Mouse (Mus musculus) forebrain, embryonic 12.5 days (tissue): ENCODE measurements around the gene Lmf1. TPM values are rescaled to one million over a fixed set of nuclear protein-coding genes. Genes with fewer than 3 reads are reported as not detected.
A peak's percentile ranks its signal among the peaks of the same experiment; 100 is the strongest.

ENCODE experiments used
- ATAC-seq: fragments of 200-750 bp; cut with Nextera tagmentation; 2 replicates; pipeline ENCODE4 v1.8.0; 2017; ENCODE audit warnings: moderate TSS enrichment; ENCODE audit not compliant: low FRiP score
- H3K27ac ChIP-seq: fragments of 300-500 bp; sonication (generic); 2 replicates; pipeline ENCODE4 v1.5.1; 2016; ENCODE audit warnings: mild to moderate bottlenecking
- H3K27me3 ChIP-seq: fragments of 300-500 bp; sonication (generic); 2 replicates; pipeline ENCODE4 v1.6.1; 2016; ENCODE audit warnings: mild to moderate bottlenecking
- H3K36me3 ChIP-seq: fragments of 300-500 bp; sonication (generic); replicated peaks from 2 replicates; pipeline ENCODE4 v1.6.1; 2016; ENCODE audit warnings: mild to moderate bottlenecking
- H3K4me1 ChIP-seq: fragments of 300-500 bp; sonication (generic); 2 replicates; pipeline ENCODE4 v1.6.1; 2016
- H3K4me2 ChIP-seq: fragments of 300-500 bp; sonication (generic); 2 replicates; pipeline ENCODE4 v1.6.1; 2016; ENCODE audit warnings: mild to moderate bottlenecking, moderate library complexity
- H3K4me3 ChIP-seq: fragments of 300-500 bp; sonication (generic); replicated peaks from 2 replicates; pipeline ENCODE4 v1.5.1; 2016; ENCODE audit warnings: mild to moderate bottlenecking
- H3K9ac ChIP-seq: fragments of 300-500 bp; sonication (generic); 2 replicates; pipeline ENCODE4 v1.6.1; 2016; ENCODE audit warnings: mild to moderate bottlenecking
- H3K9me3 ChIP-seq: fragments of 300-500 bp; sonication (generic); 2 replicates; pipeline ENCODE4 v1.6.1; 2016
- WGBS: fragments of 180-500 bp; shearing (Covaris S2); methylation state at CpG from one replicate; pipeline ENCODE4 v1.1.7; 2016; 5-methylcytosine and 5-hydroxymethylcytosine counted together
- polyA plus RNA-seq: library from polyadenylated mRNA; unstranded; fragments of >200 nt; fragmentation: Nextera tagmentation; extraction: Ambion mirVana; gene quantifications from 2 replicates; pipeline ENCODE4 v1.2.1, GENCODE M21; 2016

The Lmf1 gene
- polyA plus RNA-seq, 1 experiment from 2014 or later, result 21.0 TPM

DNA sequence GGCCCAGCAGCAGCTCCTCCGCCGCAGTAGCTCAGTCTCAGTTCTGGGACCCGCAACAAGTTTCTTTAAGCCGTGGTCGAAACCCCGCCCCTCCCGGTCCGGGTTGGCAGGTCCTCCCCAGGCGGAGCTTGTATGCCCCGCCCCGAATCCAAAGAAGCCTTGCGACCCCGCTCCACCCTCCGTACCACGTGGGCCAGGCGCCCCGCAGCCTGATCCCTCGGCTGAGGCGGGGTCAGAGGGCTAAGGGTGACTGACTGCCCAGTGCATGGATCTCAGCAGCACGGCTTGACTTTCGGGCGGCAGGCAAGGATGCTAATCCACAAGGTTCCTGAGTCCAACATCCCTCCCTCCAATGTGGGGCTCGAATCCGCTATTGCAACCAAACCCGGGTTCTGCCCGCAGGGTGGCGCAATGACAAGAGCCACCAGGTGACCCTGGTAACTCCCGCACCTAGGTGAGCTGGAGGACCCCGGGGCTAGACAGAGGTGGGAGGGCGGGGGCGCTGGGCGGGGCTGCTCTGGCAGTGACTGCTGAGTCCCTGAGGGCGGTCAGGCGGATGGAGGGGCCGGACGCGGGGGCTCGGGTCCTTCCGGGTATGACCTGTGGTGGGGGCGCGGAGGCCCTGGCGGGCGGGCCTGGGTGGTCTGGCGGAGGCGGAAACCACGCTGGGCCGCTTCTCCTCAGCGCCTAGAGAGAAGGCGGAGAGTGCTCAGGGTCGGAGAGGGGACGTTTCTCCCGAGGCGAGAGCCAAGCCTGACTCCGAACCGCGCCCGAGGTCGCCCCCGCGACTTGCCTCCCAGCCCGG, 8.0 kb upstream of the Lmf1 start, which contains the start of gene Sox8:
TSS of gene Sox8 (minus strand) at position 39 of the 805 bp plus-strand sequence.
- peaks cover 40% of the 10 kb centered on the region for H3K4me1 ChIP-seq
- ATAC-seq, result peak; percentile 78
- H3K36me3 ChIP-seq, result 0 out of 2 replicates have a peak, but pooled peaks cover 6% of the 10 kb centered on the region
- peak within 1 kb of the TSS; percentile 46 for H3K4me3 ChIP-seq
- H3K27ac ChIP-seq, result no peak within 1 kb of the TSS
- peak within 1 kb of the TSS; percentile 91 for H3K4me2 ChIP-seq
- no peaks in the 10 kb centered on the region for H3K9me3 ChIP-seq
- WGBS, result under 1% methylated on average over 61 of the region's 61 CpGs
- H3K9ac ChIP-seq, result peak within 1 kb of the TSS; percentile 61
- peaks cover 79% of the 10 kb centered on the region for H3K27me3 ChIP-seq

DNA sequence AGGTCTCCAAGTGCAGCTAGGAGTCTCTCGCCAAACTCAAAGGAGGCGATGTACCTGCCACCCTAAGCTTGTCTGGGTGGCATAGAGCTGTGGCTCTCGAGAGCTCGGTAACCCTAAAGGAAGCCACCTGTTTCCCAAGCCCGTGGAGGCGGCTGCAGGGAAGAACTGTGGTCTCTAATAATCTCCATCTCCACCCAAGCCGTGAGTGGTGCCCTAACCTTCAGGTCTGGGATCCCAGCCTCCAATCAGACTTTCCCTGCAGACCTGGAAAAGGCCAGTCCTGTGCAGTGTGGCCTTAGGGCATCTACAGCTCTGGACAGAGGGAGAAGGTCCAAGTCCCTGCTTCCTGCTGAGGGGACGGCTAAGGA, 7.4 kb upstream of the Lmf1 start:
- ATAC-seq, result no peak
- Histone ChIP-seq H3K9me3 (no peaks in the 10 kb centered on the region), H3K36me3 (0 out of 2 replicates have a peak, but pooled peaks cover 6% of the 10 kb centered on the region), H3K4me1 (peaks cover 40% of the 10 kb centered on the region), H3K27ac (no peak overlapping the region), H3K4me2 (peak overlapping the region; percentile 91), H3K9ac (peak overlapping the region; percentile 61), H3K27me3 (peaks cover 76% of the 10 kb centered on the region), H3K4me3 (peak overlapping the region; percentile 46)
- 5% methylated on average over 8 of the region's 8 CpGs for WGBS

- no peak for ATAC-seq
- no peaks in the 10 kb centered on the region for H3K36me3 ChIP-seq
- WGBS, result 74% methylated on average over 12 of the region's 12 CpGs
- no peak overlapping the region for H3K27ac ChIP-seq
- no peak overlapping the region for H3K9ac ChIP-seq
- no peaks in the 10 kb centered on the region for H3K9me3 ChIP-seq
- no peak overlapping the region for H3K4me3 ChIP-seq
- no peak overlapping the region for H3K4me2 ChIP-seq
- peaks cover 49% of the 10 kb centered on the region for H3K27me3 ChIP-seq
- H3K4me1 ChIP-seq, result peaks cover 36% of the 10 kb centered on the region
Observed at GRCm38 (mm10) chr17:25575208-25575971, 3.5 kb upstream of the Lmf1 start.

- Histone ChIP-seq H3K27ac (no peak overlapping the region), H3K9ac (no peak overlapping the region), H3K27me3 (peaks cover 43% of the 10 kb centered on the region), H3K4me3 (no peak overlapping the region), H3K4me2 (no peak overlapping the region), H3K4me1 (peaks cover 32% of the 10 kb centered on the region), H3K36me3 (no peaks in the 10 kb centered on the region), H3K9me3 (no peaks in the 10 kb centered on the region)
- WGBS, result 79% methylated on average over 2 of the region's 2 CpGs
- no peak for ATAC-seq
Observed at GRCm38 (mm10) chr17:25576034-25576433, 2.9 kb upstream of the Lmf1 start.

- H3K27me3 ChIP-seq, result peaks cover 31% of the 10 kb centered on the region
- H3K27ac ChIP-seq, result no peak overlapping the region
- H3K4me1 ChIP-seq, result peaks cover 31% of the 10 kb centered on the region
- H3K4me2 ChIP-seq, result no peak overlapping the region
- H3K9ac ChIP-seq, result no peak overlapping the region
- WGBS, result 34% methylated on average over 6 of the region's 6 CpGs
- no peaks in the 10 kb centered on the region for H3K36me3 ChIP-seq
- no peaks in the 10 kb centered on the region for H3K9me3 ChIP-seq
- ATAC-seq, result no peak
- H3K4me3 ChIP-seq, result no peak overlapping the region
Observed at GRCm38 (mm10) chr17:25577263-25577662, 1.6 kb upstream of the Lmf1 start.

- Histone ChIP-seq H3K4me1 (peaks cover 35% of the 10 kb centered on the region), H3K4me2 (no peak overlapping the region), H3K27me3 (peaks cover 26% of the 10 kb centered on the region), H3K9ac (no peak overlapping the region), H3K36me3 (no peaks in the 10 kb centered on the region), H3K9me3 (no peaks in the 10 kb centered on the region), H3K4me3 (no peak overlapping the region), H3K27ac (no peak overlapping the region)
- no peak for ATAC-seq
- WGBS, result 47% methylated on average over 2 of the region's 2 CpGs
Observed at GRCm38 (mm10) chr17:25577702-25578101, 1.2 kb upstream of the Lmf1 start.

DNA sequence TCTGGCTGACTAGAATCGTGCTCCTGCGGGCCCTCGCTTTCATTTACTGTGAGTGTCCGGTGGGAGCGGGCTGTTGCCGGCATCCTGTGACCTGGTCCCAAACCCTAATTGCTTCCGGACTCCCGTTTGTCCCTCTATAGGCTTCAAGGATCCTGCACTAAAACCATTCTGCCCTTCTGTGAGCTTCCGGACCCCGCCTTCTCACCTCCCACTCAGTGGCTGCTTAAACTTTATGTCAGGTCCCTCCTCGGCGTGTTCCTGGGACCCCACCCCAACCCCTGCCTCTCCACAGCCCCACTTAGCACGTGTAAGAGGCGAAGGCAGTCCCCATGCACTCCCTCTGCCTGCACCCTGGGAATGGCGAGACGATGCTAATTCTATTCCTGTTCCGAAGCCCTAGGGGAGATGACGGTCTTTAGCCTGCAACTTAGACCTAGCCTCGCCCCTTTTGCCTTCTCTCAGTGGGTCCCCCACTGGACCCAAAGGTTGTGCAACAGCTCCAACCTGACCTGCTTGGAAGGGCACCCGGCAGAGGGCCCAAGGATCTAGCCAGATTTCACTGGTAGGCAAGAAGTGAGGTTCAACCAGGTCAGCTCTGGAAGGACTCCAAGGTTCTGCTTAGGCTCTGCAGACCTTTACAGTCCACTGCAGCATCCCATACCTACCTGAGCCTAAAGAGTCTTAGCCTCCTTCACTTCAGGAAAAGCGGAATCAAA, 605 bp downstream of the Lmf1 start:
- peak; percentile 21 for ATAC-seq
- Histone ChIP-seq H3K27me3 (peaks cover 9% of the 10 kb centered on the region), H3K36me3 (peaks cover under 1% of the 10 kb centered on the region; the same call in 1 of the 2 replicates), H3K9ac (peak overlapping the region; percentile 79), H3K4me3 (peak overlapping the region; percentile 75), H3K4me1 (peaks cover 38% of the 10 kb centered on the region), H3K27ac (peak overlapping the region; percentile 56; the same call in 1 of the 2 replicates), H3K4me2 (peak overlapping the region; percentile 89), H3K9me3 (no peaks in the 10 kb centered on the region)
- WGBS, result 6% methylated on average over 21 of the region's 21 CpGs

- Histone ChIP-seq H3K27me3 (peaks cover 5% of the 10 kb centered on the region; the same call in 1 of the 2 replicates), H3K4me3 (no peak overlapping the region), H3K27ac (no peak overlapping the region), H3K36me3 (peaks cover 21% of the 10 kb centered on the region), H3K9ac (no peak overlapping the region), H3K4me2 (no peak overlapping the region), H3K4me1 (peaks cover 38% of the 10 kb centered on the region), H3K9me3 (no peaks in the 10 kb centered on the region)
- no peak for ATAC-seq
- WGBS, result 81% methylated on average over 8 of the region's 8 CpGs
Observed at GRCm38 (mm10) chr17:25582076-25582475, 3.2 kb downstream of the Lmf1 start.

- ATAC-seq, result no peak
- 79% methylated on average over 4 of the region's 4 CpGs for WGBS
- H3K9me3 ChIP-seq, result no peaks in the 10 kb centered on the region
- peaks cover 30% of the 10 kb centered on the region for H3K4me1 ChIP-seq
- H3K9ac ChIP-seq, result no peak overlapping the region
- no peak overlapping the region for H3K4me3 ChIP-seq
- no peak overlapping the region for H3K27ac ChIP-seq
- H3K36me3 ChIP-seq, result peaks cover 25% of the 10 kb centered on the region
- no peaks in the 10 kb centered on the region for H3K27me3 ChIP-seq
- H3K4me2 ChIP-seq, result no peak overlapping the region
Observed at GRCm38 (mm10) chr17:25583099-25583498, 4.2 kb downstream of the Lmf1 start.

DNA sequence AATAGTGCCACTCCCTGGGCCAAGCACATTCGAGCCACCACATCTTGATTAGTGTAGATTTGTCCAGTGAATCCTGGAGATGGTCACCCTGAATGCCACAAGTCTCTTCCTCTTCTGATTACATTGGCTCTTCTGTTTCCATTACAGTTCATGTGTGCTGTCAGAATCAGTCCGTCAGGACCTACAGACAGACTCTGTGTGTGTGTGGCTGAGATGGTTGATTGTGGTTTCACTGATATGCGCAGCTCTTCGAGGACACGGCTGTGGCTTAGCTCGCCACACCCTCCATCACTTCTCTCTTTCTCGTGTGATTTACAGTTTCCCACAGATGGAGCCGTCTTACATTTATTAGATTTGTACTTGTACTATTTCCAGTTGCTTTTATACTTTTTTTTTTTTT, 5.0 kb downstream of the Lmf1 start:
- Histone ChIP-seq H3K27me3 (no peaks in the 10 kb centered on the region), H3K9me3 (no peaks in the 10 kb centered on the region), H3K9ac (no peak overlapping the region), H3K36me3 (peaks cover 28% of the 10 kb centered on the region), H3K4me1 (peaks cover 23% of the 10 kb centered on the region), H3K4me3 (no peak overlapping the region), H3K4me2 (no peak overlapping the region), H3K27ac (no peak overlapping the region)
- no peak for ATAC-seq
- WGBS, result 93% methylated on average over 8 of the region's 8 CpGs

GRCm38 (mm10) chr17:25584646-25585045, 5.8 kb downstream of the Lmf1 start:
- no peak for ATAC-seq
- H3K9me3 ChIP-seq, result no peaks in the 10 kb centered on the region
- H3K36me3 ChIP-seq, result peaks cover 35% of the 10 kb centered on the region
- WGBS, result 94% methylated on average over 9 of the region's 9 CpGs
- H3K9ac ChIP-seq, result no peak overlapping the region
- H3K4me1 ChIP-seq, result peaks cover 21% of the 10 kb centered on the region
- H3K4me3 ChIP-seq, result no peak overlapping the region
- no peaks in the 10 kb centered on the region for H3K27me3 ChIP-seq
- H3K4me2 ChIP-seq, result no peak overlapping the region
- H3K27ac ChIP-seq, result no peak overlapping the region

DNA sequence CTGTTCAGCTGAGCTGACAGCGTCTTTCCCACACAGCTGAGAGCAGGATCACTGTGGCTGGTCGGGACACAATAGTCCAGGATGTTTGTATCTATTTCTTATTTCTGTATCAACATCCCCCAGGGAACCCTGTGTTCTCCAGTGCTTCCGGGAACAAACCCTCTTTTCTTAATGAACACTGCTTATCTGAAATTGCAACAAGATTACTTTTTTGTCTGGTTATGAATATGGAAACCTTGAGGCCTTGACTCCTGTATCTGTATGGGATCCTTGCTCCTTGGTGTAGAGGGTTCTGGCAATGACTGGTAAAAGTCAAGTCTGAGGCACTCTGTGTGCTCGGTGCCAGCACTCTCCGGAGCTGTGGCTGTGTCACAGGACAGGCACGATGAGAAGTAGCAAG, 11.2 kb downstream of the Lmf1 start:
- no peaks in the 10 kb centered on the region for H3K27me3 ChIP-seq
- no peak overlapping the region for H3K9ac ChIP-seq
- H3K4me2 ChIP-seq, result no peak overlapping the region
- H3K4me3 ChIP-seq, result no peak overlapping the region
- ATAC-seq, result no peak
- peaks cover 7% of the 10 kb centered on the region; the same call in 1 of the 2 replicates for H3K4me1 ChIP-seq
- 93% methylated on average over 6 of the region's 6 CpGs for WGBS
- no peak overlapping the region for H3K27ac ChIP-seq
- 0 out of 2 replicates have a peak, but pooled peaks cover 8% of the 10 kb centered on the region for H3K9me3 ChIP-seq
- peaks cover 45% of the 10 kb centered on the region for H3K36me3 ChIP-seq
